In the genomic region with DNA sequence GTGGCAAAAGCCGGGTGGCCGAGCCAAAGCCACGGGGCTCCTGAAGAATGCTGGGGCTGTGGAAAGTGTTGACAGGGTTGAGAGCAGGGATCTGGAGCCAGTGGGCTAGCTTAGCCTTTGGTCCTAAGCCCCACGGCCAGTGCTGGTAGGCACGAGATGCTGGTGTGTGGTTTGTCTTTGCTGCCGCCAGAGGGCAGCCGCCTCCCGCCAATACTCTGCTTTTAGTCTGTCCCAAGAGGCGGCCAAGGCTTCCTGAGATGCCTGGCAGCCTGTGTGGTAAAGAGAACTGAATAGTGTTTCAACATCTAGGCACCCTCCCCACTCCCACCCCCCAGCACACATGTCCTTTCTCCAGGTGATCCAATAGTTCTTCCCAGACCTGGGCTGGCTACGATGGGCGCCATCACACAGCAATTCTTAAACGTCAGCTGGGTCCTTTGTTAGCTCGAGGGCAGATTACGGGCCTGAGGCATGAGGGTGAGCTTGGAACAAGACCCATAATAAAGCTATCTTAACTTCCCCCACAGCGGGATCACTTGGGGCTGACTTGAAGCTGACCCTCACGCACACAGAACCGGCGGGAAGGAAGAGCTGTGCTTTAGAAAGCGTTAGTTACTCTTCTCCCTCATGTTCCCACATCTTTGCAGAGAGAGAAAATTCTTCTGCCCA, we compare ENCODE assay signal across 8 mouse cellular contexts. TPM values are rescaled to one million over a fixed set of nuclear protein-coding genes. Genes with fewer than 3 reads are reported as not detected.
DNase-seq lines count a peak whose midpoint lies in the region; ATAC-seq and TF ChIP-seq lines count a peak whose summit lies in the region.

No protein-coding gene starts in this region.

- no peak overlapping the region for H3K4me3 ChIP-seq in heart, embryonic 11.5 days (ENCODE audit: low read depth, low read length)
- no peak overlapping the region for H3K4me3 ChIP-seq in kidney, adult 2 months (ENCODE audit: insufficient read depth, low read depth, low read length)
- H3K4me3 ChIP-seq in limb, embryonic 13.5 days = no peak overlapping the region

- H3K27ac ChIP-seq in heart, embryonic 11.5 days (ENCODE audit: low read depth, low read length) = no peak overlapping the region
- no peak overlapping the region for H3K27ac ChIP-seq in kidney, adult 2 months (ENCODE audit: insufficient read depth, low read depth, low read length)
- no peak overlapping the region for H3K27ac ChIP-seq in limb, embryonic 13.5 days

- H3K9me3 ChIP-seq in heart, embryonic 11.5 days (replicated peaks; ENCODE audit: control insufficient read depth, low read length) = no peaks in the 10 kb centered on the region
- H3K9me3 ChIP-seq in limb, embryonic 13.5 days = no peaks in the 10 kb centered on the region

- peak; percentile 78 to 83 for DNase-seq in heart, adult 18-20 months
- peak; percentile 73 for DNase-seq in embryo, embryonic 11.5 days (ENCODE audit: low read depth, low spot score)
- peak; percentile 55 to 77 for DNase-seq in gastrocnemius, postnatal 4 days (ENCODE audit: low spot score in 2 of 2)
- DNase-seq in kidney, adult 2 months = peak; percentile 80
- peak; percentile 15 to 53 for DNase-seq in natural killer cell, adult 2 months (ENCODE audit: low spot score in 2 of 2)
- DNase-seq in spleen, postnatal 4 days (ENCODE audit: low spot score in 2 of 2) = peak; percentile 56 to 83

- 32% methylated on average over 19 of the region's 19 CpGs for WGBS in heart, embryonic 11.5 days (ENCODE audit: insufficient replicate concordance)
- 35% methylated on average over 19 of the region's 19 CpGs for WGBS in kidney, adult 2 months
- 29% methylated on average over 19 of the region's 19 CpGs for WGBS in limb, embryonic 13.5 days

- peak; percentile 93 for TF ChIP-seq CTCF in kidney, adult 2 months (conservative IDR thresholded peaks at IDR 0.05; ENCODE audit: insufficient read depth, insufficient read length, low read depth, low read length)

- H3K9ac ChIP-seq in heart, embryonic 11.5 days (ENCODE audit: low read depth, low read length) = no peak overlapping the region
- no peak overlapping the region for H3K9ac ChIP-seq in limb, embryonic 13.5 days

- TF ChIP-seq POLR2A in kidney, adult 2 months (IDR thresholded peaks at IDR 0.05; ENCODE audit: low read depth, low read length) = no peak

- no peak overlapping the region for H3K4me2 ChIP-seq in heart, embryonic 11.5 days
- H3K4me2 ChIP-seq in limb, embryonic 13.5 days (replicated peaks) = no peak overlapping the region

- peaks cover 7% of the 10 kb centered on the region; the same call in 1 of the 2 replicates for H3K4me1 ChIP-seq in heart, embryonic 11.5 days (ENCODE audit: control insufficient read depth, insufficient read depth, low read length)
- H3K4me1 ChIP-seq in kidney, adult 2 months (ENCODE audit: control insufficient read depth, insufficient read depth, low read length) = no peaks in the 10 kb centered on the region
- peaks cover 46% of the 10 kb centered on the region for H3K4me1 ChIP-seq in limb, embryonic 13.5 days

- ATAC-seq in heart, embryonic 11.5 days (replicated peaks; ENCODE audit: insufficient number of reproducible peaks, low FRiP score, low TSS enrichment) = no peak
- ATAC-seq in limb, embryonic 13.5 days (ENCODE audit: low FRiP score, low read depth) = peak; percentile 39; the same call in 1 of the 2 replicates

- no peaks in the 10 kb centered on the region for H3K36me3 ChIP-seq in heart, embryonic 11.5 days (ENCODE audit: control insufficient read depth, insufficient read depth, low read length)
- no peaks in the 10 kb centered on the region for H3K36me3 ChIP-seq in kidney, adult 2 months (ENCODE audit: control insufficient read depth, insufficient read depth, low read length)
- no peaks in the 10 kb centered on the region for H3K36me3 ChIP-seq in limb, embryonic 13.5 days

- H3K27me3 ChIP-seq in heart, embryonic 11.5 days (ENCODE audit: control insufficient read depth, insufficient read depth, low read length) = peaks cover 16% of the 10 kb centered on the region
- no peaks in the 10 kb centered on the region for H3K27me3 ChIP-seq in kidney, adult 2 months (replicated peaks; ENCODE audit: control insufficient read depth, insufficient read depth, low read length)
- peaks cover 26% of the 10 kb centered on the region for H3K27me3 ChIP-seq in limb, embryonic 13.5 days

RNA-seq across cellular contexts. Expression of a gene that starts 25.0 kb away (rescaled TPM):
- under 1 TPM; 0.30 to 0.44 TPM for total RNA-seq in heart, adult 18-20 months (2021)
- 3.4 and 4.0 TPM in 2 replicates for polyA plus RNA-seq in heart, embryonic 11.5 days (2014; fragmentation: Nextera tagmentation; extraction: Ambion mirVana)
- 1 to 10 TPM in 1 of 2 experiments, under 1 TPM in 1; 0.74 to 1.1 TPM for total RNA-seq in gastrocnemius, postnatal 4 days (2021)
- polyA plus RNA-seq in kidney, adult 2 months (2012; rRNA removed) = 15.4 and 19.5 TPM in 2 replicates
- polyA plus RNA-seq in limb, embryonic 13.5 days (2015; fragmentation: Nextera tagmentation; extraction: Ambion mirVana) = 25.3 and 29.9 TPM in 2 replicates

RNA-seq across cellular contexts. Expression of a gene that starts 32.4 kb away (rescaled TPM):
- total RNA-seq in heart, adult 18-20 months (2021) = not detected
- polyA plus RNA-seq in heart, embryonic 11.5 days (2014; fragmentation: Nextera tagmentation; extraction: Ambion mirVana) = not detected in 2 replicates
- total RNA-seq in gastrocnemius, postnatal 4 days (2021) = 1 to 10 TPM; 5.4 TPM
- 0.16 and 5.1 TPM in 2 replicates for polyA plus RNA-seq in kidney, adult 2 months (2012; rRNA removed)
- polyA plus RNA-seq in limb, embryonic 13.5 days (2015; fragmentation: Nextera tagmentation; extraction: Ambion mirVana) = 0.68 and 0.81 TPM in 2 replicates
